Mouse (Mus musculus): ENCODE data around the gene Zmynd8.

Zmynd8 gene

DNA sequence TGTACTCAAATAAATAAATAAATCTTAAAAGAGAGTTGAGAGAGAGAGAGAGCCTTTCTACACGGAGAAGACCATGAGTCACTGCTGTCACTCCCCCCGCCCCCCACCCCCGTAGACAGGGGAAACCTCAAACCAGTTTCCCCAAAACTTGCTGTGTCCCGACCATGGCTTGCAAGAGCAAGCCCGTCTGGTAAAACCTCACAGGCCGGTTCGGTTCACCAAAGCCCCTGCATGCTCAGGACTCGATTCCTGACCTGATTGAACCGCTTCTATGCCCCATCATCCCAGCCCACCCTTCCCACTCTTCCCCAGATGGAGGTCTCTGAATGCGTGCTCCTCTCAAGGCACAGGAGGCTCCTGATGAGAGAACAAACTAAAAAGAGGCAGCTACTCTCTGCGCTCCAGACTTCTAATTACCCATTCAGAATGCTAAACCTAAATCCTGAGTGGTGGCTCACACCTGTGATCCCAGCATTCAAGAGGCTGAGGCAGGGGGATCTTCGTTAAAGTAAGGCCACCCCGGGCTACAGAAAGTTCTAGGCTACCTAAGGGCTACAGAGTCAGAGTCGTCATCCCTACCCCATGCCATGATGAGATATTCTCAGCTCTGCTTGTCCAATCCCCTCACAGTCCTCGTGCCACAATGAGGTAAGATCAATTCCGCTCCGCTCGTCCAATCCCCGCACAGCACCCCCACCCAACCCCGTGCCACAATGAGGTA is 37.7 kb downstream of the Zmynd8 start:
- in situ Hi-C loops (cut with MboI; ENCODE audit: low sequenced_read_pairs): no loop called here

DNA sequence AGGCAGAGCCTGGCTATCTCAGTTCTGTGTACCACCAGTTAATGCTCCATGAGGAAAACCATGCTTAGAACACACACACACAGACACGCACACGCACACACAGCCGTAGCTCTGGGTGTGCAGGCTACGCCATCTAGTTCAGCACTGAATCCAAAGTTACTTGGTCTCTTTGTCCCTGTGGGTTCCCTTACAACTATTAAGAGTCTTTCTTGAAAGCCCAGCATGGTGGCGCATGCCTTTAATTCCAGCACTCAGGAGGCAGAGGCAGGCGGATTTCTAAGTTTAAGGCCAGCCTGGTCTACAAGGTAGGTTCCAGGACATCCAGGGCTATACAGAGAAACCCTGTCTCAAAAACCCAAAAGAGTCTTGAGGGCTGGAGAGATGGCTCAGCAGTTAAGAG is 38.4 kb downstream of the Zmynd8 start:
- in situ Hi-C loops (cut with MboI; ENCODE audit: low sequenced_read_pairs): no loop called here

DNA sequence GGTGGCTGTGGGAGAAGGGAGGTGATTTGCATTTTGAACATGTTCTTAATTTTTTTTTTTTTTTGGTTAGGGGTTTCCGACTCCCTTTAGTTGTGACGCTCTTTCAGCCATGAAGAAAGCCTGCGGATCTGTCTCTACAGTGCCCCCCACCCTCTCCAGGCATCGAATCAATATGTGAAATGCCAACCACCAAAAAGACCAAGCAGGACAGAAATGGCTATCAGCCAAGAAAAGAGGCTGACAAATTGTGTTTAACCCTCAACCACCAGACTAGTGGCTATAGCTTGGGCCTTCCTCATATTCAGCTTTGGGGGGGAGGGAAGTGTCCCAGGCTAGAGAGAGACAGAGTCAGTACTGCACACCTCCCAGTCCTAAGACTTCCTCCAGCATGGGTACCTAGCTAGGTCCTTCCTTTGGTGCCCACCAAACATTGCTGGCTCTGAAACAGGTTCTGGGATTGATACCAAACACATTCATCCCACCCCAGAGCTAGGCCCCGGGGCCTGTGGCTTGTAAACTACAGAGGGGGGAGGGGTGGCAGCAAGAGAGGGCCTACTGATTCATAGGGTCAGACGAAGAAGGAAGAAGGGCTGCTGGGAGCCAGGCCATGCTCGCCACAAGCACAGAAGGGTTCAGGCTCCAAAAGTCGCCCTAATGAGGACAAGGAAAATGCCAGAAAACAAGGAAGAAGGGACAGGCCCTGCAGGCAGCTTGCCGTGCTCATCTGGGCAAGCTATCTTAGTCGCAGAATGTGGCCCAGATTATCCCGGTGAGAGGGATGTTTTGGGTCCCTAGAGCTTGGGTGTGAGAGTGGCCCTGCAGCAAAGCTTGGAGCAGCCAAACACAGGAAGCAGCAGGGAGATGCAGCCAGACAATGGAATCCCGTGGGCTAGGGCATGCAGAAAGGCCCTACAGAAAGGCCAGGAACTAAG is 40.1 kb downstream of the Zmynd8 start:
- in situ Hi-C loops (cut with MboI; ENCODE audit: low sequenced_read_pairs): no loop called here

DNA sequence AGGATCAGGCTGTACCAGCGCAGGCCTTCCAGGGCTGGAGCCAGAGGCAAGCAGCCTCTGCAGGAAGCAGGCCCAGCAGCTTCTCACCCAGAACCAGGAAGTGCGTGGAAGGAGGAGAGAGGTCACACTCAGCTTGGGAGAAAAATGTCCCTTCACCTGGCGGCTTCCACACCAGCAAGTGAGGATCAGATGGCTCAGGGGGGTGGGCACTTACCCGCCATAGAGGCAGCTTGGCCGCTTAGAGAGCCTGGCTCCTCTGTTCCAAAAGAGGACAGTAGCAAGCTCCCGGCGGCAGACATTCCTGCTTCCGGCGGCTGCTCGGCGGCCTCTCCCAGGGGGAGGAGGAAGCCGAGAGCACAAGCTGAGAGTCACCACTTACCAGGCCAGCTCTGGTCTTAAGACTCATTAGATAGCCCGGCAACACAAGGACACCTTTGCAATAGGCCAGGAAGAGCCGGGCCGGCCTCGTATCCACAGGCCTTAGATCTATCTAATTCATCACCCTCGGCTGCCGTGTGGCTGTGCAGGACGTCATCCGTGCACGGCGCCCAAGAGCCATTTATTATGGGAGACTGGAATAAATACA is 40.9 kb downstream of the Zmynd8 start:
- in situ Hi-C loops (cut with MboI; ENCODE audit: low sequenced_read_pairs): no loop called here

DNA sequence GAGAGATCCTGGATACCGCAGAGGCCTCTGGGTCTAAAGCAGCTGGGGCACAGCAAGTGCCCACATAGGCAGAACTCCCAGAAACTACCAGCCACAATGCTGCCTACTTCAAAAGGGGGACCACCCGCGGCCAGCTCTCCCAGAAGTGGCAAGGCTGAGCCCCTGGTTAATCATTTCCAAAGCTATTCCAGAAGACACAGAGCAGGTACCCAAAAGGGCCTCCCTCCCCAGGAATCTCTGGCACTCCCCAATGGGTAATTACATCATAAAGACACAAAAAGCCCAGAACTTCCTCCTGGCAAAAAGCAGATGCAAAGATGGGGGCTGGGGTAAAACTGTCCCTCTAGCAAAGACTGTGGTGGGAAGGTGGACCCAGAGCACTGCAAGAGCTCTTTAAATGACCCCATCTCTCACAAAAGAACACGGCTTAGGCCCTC is 41.4 kb downstream of the Zmynd8 start:
- in situ Hi-C loops (cut with MboI; ENCODE audit: low sequenced_read_pairs): no loop called here

DNA sequence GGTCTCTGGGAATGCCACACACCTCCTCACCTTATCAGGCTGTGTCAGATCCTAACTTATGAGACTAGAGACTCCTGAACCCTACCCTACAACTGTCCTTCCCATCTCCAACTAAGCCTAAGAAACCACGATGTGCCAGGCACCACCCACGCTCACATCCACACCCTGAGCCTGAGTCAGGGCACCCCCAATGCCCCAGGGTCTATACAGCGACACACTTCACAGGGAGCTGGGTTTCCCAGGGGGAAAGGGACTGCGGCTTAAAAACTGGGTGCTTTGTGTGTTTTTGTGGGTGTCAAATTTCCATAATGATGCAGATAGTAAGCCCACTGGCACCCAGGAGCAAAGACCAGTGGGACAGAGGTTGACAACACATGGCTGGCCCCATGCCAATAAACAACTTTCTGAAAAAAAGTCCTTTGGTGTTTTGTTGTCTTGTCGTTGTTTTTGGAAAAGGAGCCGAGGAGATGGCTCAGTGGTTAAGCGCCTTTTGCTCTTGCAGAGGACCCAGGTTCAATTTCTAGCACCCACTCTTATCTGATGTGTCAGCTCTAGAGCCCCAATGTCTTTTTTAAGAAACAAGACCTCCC is 42.1 kb downstream of the Zmynd8 start:
- in situ Hi-C loops (cut with MboI; ENCODE audit: low sequenced_read_pairs): no loop called here

DNA sequence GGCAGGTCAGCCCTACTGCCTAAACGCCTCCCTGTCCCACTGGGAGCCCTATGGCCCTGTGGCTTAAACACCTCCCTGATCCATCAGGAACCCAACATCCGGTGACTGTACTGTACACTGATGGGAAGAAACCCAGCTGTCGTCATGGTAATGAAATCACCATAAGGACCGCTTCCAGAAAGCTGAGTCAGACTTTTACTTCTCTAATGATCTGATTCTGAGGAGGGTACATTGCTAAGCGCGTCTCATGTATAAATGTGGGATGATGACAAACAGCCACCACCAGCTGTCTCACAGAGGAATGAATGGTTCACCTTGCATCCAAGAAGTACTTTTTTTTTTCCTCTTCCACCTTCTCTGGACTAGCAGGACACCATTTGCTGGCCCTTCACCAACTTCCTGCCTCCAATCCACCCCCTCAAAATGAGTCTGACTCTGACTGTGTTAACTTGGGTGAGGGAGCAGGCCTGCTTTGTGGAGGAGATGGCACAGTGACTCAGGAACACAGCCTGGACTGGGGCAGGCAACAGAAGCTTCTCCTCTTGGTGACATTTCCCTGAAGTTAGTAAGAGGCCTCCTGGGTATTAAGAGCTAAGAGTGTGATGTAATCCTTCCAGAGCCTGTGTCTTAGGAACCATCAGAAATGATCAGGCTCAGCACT is 43.0 kb downstream of the Zmynd8 start:
- in situ Hi-C loops (cut with MboI; ENCODE audit: low sequenced_read_pairs): no loop called here

DNA sequence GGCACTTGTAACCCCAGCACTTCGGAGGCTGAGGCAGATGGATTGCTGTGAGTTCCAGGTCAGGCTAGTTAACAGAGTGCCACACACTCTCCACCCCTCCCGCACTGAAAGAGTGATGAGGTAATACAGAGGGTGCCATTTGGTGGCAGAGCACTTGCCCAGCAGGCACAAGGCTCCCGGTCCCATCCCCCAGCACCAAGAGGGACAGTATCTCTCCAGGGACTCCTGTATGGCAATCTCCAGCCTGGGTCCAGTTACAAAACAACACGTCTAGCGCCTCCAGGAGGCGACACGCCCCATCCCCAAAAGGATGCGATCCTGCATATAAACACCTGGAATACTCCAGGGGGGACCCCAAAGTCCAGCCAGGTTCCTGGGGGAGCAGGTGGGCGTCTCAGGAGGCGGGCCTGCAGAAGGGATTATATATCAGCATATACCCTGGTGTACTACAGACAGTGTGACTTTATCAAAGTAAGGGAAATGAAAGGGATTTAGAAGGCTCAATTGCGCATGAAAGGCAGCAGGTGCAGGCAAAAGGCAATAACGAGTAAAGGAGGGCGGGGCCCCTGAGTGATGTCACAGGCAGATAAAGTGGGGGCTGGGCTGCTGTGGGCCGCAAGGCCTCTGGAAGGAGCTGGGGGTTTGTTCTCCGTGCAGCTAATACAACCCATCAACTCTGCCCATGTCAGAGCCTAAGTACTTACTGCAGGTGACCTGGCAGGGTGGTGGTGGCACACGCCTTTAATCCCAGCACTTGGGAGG is 44.4 kb downstream of the Zmynd8 start:
- in situ Hi-C loops (cut with MboI; ENCODE audit: low sequenced_read_pairs): no loop called here

DNA sequence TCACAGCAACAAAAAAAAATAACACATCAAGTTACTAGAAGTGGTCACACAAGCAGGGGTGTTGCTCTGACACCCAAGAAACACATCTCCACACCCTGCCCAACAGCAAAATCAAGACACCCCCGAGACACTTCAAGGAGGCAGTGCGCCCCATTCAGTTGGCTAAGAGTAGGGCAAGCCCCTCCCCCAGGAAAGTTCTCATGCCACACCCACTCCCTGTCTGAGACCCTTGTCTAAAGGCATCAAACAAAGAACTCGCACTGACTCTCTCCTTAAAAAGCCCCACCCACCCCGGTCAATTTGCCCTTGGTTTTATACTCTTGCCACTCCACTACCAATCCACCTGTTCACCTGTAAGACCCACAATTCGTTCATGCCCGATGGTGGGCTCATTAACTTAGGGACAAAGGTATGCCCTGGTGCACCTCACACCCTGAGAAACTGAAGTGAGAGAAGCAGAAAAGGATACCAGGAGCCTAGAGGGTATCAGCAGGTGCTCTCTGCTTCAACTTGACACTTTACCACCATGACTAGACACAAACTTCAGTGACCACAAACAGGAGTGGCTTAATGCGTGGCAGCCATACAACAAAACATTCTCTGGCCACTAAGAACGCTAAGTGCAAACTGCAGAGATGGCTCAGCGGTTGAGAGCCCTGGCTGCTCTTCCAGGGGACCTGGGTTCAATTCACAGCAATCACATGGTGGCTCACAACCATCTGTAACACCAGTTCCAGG is 45.8 kb downstream of the Zmynd8 start:
- in situ Hi-C loops (cut with MboI; ENCODE audit: low sequenced_read_pairs): no loop called here

DNA sequence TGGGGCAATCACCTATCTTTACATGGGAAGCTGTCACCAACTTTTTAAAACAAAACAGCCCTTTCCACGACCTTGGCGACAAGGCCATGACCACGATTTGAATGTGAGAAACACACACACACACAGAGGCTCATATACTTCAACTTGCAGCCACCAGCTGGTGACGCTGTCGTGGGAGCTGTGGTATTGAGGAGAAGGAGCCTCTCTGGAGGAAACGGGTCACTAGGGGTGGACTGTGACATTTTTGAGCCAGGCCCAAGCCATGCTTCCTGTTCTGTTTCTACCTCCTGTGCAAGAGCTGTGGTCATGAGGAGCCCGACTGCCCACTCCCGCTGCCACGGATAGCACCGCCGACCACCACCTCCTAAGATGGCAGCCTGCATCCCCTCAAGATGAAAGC is 46.4 kb downstream of the Zmynd8 start:
- in situ Hi-C loops (cut with MboI; ENCODE audit: low sequenced_read_pairs): no loop called here

DNA sequence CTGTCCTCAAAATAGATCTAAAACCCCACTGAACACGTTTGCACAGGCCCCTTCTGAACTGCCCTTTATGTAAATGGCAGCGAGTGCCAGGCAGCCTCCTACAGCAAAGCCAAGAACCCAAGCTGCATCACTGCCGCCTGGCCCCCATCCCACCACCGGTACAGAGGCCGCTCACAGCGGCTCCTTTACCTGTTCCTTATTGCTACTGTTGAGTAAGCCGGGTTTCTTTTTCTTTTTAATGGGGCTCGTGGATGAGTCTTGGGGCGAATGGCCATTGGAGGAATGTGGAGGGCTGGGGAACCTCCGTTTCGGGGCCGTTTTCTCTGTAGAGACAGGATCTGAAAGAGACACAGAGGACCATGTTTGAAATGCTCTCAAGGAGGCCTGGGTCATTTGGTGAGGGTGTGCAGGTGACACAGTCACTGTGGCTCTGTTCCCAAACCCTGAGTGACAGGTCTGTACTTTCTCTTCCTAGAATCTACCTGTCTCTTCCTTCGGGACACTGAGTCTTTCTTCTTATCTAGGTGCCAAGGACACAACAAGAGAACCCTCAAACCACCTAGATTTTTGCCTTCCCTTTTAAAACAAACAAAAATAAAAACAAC is 46.9 kb downstream of the Zmynd8 start:
- in situ Hi-C loops (cut with MboI; ENCODE audit: low sequenced_read_pairs): no loop called here

DNA sequence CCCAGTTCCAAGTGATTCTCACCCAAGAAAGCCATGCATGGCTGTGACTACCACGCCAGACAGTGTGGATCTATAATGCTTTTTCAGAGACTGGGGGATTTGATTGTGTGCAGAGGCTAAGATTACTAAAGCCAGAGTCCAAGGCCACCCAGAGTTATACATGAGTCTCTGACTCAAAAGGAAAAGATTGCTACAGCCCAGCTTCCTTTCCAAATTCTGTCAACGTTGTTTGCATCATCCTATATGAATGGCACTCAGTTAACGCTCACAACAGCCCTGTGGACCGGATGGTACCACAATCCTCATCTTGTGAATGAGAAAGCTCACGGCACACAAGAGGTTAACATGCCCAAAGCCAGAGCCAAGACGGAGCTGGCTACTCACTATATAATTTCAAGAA is 48.0 kb downstream of the Zmynd8 start:
- in situ Hi-C loops (cut with MboI; ENCODE audit: low sequenced_read_pairs): no loop called here

DNA sequence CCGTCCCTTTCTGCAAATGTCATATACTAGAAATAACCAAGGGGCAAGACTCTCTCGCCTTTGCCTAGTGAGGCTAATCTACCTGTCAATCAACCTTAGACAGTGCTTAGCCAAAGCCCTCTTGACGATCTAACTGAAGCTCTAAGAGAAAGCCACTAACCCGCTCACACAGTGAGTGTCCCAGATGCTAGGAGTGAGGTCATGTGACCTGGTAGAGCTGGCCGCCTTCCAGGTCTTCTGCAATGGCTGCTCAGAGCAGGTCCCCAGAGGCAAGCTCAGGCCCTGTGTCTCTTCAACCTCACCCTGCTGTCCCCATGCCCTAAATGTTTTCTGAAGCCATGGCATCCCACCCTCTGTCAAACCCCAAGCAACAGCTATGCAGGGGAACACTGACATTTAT is 49.7 kb downstream of the Zmynd8 start:
- in situ Hi-C loops (cut with MboI; ENCODE audit: low sequenced_read_pairs): no loop called here

DNA sequence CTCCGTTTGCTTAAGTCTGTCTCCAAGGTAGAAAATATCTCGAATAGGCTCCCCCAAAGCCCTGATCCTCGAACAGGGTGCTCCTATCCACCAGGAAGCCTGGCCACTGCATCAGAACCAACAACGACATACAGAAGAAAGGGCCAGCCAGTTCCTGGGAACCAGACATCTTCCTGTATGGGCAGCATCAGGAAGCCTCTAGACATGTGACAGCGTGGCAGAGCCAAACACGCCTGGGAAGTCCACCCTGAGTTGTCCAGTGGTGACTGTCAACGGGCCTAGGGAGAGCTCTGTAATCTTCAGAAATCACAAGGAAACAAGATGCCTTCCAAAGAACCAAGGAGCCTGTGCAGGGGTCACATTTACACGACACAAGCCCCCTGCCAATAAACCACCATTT is 52.0 kb downstream of the Zmynd8 start:
- in situ Hi-C loops (cut with MboI; ENCODE audit: low sequenced_read_pairs): no loop called here

DNA sequence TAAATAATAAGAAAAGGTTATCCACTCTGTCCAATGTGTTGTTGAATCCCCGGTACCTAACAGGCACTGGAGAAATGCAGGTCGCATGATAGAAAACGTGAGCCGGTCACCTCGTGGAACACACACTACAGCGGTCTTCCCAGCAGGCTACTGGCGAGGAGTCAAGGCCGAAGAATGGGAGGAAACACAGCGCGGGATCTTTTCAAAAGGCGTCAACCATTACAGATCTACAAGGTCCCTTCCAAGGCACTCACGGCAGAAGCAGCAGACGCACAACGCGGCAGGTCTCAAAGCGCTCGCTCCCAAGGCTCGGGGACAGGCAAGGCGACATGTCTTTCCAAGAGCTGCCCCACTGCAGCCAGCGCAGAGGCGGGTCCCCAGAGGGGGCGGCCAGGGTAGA is 53.3 kb downstream of the Zmynd8 start:
- in situ Hi-C loops (cut with MboI; ENCODE audit: low sequenced_read_pairs): no loop called here

DNA sequence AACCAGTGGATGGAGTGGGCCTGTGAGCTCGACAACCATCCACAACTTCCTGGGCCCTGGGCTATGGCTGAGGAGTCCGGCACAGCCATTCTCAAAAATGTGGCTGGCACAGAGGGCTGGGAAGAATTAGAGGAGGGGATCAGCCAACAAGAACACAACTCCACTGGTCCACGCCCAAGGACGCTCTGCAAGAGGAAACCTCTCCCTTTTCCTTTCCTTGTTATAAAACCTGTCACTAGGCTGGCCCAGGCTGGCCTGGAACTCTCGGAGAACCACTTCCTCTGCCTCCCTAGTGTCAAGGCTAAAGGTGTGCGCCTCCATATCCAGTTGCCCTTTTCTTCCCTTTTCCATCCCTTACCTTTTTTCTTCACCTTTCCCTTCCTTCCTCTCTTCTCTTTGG is 55.5 kb downstream of the Zmynd8 start:
- in situ Hi-C loops (cut with MboI; ENCODE audit: low sequenced_read_pairs): no loop called here

DNA sequence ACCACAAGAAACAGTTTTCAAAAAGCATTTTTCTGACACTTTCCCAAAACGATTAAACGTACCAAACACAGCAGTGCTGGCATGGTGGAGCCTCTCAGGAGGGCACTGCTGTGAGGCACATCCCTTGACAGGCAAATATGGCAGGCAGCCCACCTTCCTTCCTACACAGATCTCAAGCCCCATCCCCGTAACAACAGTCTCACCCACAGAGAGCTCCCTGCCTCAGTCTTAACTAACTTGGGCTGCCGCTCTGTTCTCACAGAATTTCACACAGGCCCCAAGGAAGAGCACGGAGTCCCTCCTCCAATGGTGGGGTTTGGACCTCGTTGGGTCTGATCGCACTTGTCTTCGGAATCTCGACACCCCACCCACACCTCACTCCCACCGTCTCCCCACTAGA is 56.6 kb downstream of the Zmynd8 start:
- in situ Hi-C loops (cut with MboI; ENCODE audit: low sequenced_read_pairs): no loop called here

DNA sequence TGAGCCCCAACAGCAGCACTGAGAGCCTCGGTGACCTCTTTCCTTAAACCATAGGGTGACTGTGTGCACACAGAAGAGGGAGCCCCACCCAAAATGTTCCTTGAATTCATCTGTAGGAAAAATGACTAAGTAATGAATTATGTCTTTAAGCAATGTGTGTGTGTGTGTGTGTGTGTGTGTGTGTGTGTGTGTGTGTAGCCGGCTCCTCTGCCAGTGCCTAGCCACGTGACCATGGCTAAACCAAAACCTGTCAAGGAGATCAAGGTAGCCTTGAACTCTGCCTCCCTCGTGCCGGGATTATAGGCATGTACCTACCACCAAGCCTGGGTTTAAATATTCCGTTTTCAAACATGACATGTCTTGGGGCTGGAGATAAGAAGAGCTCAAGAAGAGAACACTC is 57.0 kb downstream of the Zmynd8 start:
- in situ Hi-C loops (cut with MboI; ENCODE audit: low sequenced_read_pairs): no loop called here

DNA sequence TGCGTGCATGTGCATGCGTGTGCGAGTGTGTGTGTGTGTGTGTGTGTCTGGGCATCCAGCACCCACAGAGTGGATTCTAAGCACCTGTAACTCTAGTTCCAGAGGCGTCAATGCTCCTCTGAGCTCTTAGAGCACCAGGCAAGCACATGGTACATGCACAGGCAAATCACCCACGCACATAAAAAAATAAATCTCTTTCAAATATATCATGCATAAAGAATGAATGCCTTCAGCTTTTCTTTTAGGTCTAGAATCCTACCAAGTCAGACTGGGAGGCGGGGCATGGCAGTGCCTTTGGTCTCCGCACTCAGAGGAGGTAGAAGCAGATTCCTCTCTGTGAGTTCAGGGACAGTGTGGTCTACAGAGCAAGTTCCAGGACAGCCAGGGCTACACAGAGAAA is 58.0 kb downstream of the Zmynd8 start:
- in situ Hi-C loops (cut with MboI; ENCODE audit: low sequenced_read_pairs): no loop called here

Data from CH12F3 (cell line).